Mouse (Mus musculus): ENCODE measurements around the gene Klhl5.

Klhl5 gene

DNA sequence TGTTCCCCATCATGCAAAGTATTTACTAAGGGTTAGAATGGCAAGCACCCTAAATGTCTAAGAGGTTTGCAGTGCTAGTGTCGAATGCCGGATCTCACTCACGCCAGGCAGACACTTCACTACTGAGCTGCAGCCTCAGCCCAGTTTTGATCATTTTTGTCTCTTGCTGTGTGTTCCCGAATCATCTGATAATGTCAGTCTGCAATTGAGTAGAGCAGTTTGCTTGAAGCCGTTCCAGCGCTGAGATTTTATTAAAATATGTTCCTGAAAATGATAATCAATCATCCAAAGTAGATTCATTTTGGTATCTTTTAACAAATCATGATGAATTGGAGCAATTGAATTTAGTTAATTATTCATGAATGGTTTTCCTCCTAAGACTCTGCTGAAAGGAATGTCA lies 39.4 kb downstream of the Klhl5 start:
- DNase-seq (ENCODE audit: low read depth), result no peak

- no peak for DNase-seq (ENCODE audit: low read depth)
Measured at GRCm38 (mm10) chr5:65149706-65150105, 42.4 kb downstream of the Klhl5 start.

GRCm38 (mm10) chr5:65150376-65150955 lies 43.1 kb downstream of the Klhl5 start:
- DNase-seq (ENCODE audit: low read depth), result no peak

GRCm38 (mm10) chr5:65151276-65151675 lies 43.9 kb downstream of the Klhl5 start:
- DNase-seq (ENCODE audit: low read depth), result no peak

DNA sequence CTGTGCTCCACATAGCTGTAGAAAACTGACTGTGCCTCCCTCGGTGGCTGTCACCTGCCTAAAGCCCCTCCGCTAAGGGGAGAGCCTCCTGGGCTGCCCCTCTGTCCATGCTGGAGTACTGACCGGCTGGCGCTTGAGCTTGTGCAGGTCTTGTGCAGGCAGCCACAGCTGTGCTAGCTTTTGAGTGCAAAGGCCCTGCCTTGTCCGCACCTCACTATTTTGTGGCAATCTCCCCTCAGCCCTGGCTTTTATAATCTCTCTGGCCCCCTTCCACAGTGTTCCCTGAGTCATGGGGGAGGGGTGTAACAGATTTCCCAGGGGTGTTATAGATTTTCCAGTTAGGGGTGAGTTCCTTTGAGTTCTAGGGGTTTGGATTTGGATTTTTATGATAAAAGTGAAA lies 44.4 kb downstream of the Klhl5 start:
- no peak for DNase-seq (ENCODE audit: low read depth)

GRCm38 (mm10) chr5:65154287-65154686 lies 46.9 kb downstream of the Klhl5 start:
- no peak for DNase-seq (ENCODE audit: low read depth)

GRCm38 (mm10) chr5:65156853-65157252 lies 49.5 kb downstream of the Klhl5 start:
- no peak for DNase-seq (ENCODE audit: low read depth)

DNA sequence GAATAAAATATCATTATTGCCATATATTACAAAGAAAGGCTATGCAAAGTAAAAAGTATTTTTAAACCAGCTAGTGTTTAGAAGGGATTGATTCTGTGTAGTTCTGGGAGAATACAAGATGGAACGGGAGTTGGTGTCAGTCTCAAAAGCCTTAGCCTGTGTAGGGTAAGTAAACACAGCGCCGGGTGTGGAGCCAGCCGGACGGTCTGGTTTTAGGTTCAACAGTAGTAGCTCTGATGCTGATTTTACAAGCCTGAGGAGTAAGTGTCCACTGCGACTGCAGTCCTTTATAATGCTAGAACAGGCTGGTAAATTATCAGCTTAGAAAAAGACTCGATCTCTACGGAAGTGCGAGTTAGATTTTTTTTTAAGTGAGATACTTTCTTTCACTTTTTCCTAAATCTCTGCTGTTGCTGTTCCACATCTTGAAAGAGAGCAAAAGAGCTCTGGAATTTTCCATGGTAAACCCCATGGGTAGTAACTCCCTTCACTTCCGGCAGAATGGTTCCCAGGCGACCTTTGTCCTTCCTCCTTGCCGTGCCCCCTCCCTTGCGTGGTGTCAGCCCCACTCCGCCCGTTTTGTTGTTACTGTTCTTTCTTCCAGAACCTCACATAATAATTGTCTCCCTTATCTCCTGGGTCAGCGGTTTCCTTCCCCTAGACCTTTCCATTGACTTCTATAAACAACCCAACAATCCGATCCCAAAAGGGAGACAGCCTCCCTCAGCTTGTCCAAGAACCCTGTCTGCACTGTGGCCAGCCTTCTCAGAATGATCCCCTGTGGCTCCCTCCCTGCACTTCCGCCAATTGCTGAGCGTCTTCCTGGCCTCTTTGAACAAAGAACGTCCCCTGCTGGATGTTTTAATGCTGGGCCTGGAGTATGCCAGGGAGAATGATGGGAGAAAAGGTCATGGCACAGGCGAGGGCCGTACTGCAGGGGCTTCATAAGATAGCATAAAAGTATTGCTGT lies 50.4 kb downstream of the Klhl5 start:
- no peak for DNase-seq (ENCODE audit: low read depth)

DNA sequence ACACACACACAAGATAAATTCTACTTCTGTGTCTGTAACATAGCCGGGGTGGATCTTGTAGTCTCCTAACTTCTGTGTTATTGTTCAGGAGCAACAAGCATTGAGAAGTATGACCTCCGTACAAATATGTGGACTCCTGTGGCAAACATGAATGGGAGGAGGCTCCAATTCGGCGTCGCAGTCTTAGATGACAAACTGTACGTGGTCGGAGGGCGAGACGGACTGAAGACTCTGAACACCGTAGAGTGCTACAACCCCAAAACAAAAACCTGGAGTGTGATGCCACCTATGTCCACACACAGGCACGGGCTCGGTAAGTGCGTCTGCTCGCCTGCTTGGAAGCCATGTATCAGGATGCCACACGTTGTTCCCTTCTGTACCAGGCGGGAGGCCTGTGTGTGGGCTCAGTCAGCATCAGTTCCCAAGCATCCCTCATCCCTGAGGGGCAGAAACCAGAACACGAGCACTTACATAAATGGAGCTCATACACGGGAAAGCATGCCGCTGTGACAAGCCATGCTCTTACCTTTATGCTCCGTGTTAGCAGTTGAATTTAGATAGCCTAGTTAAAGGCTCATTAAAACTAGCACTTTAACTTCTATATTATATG lies 51.5 kb downstream of the Klhl5 start:
- no peak for DNase-seq (ENCODE audit: low read depth)

DNA sequence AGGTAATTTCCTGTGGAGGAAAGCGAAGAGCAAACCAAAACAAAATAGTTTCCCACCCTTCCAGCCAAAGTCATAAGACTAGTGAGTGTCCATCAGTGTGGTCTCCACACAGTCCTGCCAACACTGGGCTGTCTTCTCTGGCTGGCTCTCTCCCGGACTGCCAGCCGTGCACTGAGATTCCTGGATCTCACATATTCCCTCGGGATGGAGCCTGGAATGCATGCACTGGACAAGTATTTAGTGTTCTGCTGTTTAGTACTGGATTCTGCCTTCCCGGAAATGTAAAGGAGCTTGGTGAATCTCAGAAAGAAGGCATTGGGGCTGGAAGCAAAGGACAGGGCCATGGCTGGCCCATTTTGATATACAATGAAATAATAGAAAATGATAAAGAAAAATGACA lies 55.7 kb downstream of the Klhl5 start:
- no peak for DNase-seq (ENCODE audit: low read depth)

DNA sequence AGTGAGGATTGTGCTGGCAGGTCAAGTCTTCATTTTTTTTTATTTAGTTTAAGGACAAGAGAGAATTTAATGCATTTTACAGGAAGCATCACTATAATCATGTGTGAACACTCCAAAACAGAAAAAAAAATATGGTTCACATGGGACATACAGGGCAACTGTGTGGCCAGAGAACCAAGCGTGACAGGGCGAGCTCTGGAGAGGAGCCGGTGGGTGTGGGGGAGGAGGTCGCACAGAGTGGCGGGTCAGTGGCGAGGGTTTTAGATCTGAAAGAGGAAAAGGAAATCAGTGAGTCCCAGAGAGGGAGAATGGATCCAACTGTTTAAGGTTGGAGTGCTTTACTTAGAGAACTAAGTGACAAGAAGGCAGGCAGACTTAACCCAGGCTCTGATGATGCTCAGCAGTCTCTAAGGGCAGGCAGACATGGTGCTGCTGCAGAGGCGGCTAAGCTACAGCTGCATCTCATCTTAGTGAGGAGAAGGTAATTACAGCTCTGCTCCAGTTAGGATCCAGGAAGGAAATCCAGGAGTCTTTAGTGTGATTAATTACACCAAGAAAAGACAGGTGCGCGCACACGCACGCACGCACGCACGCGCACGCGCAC lies 56.3 kb downstream of the Klhl5 start:
- no peak for DNase-seq (ENCODE audit: low read depth)

GRCm38 (mm10) chr5:65170206-65170605 lies 62.9 kb downstream of the Klhl5 start:
- no peak for DNase-seq (ENCODE audit: low read depth)

GRCm38 (mm10) chr5:65175035-65175917 lies 67.9 kb downstream of the Klhl5 start:
- no peak for DNase-seq (ENCODE audit: low read depth)

DNA sequence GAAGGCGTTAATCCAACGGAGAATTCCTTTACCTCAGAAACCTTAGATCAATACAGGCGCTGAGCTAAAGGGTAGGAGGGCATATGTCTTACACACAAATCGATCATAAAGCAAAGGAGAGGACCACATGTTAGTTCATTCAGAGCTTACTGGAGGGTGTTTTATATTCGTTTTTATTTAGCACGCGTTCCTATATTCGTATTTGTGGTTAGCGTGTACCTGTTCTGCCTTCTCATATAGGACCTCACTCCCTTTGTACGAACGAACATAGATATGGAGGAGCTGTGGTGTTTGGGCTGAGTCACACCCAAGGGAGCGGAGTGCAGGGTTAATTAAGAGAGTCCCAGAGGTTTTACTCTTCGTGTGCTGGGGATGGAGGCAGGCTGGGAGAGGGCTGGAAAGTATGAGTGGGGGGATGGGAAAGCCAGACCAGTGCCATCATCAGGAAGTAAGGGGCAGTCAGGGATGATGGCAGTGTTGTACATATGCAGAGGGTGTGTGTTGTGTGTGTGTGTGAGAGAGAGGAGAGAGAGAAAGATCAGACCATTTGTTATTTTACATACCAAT lies 68.7 kb downstream of the Klhl5 start:
- DNase-seq (ENCODE audit: low read depth), result no peak

GRCm38 (mm10) chr5:65177026-65177514 lies 69.7 kb downstream of the Klhl5 start:
- DNase-seq (ENCODE audit: low read depth), result no peak

DNA sequence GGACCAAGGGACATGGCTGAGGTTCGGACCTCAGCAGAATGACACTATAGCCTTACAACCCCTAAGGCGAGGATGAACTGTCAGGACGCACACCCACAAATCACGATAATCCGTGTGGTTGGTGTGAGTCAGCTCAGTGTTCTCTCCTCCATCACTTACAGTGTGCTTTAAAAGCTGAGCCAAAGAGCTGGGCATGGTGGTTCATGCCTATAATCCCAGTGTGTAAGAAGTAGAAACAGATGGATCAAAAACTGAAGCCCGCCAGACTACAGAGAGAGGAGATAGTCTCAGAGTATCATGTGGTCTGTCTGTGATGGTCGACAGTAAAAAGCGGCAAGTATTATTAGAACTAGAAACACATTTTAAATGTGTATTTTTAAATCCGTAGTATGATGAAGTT lies 71.1 kb downstream of the Klhl5 start:
- no peak for DNase-seq (ENCODE audit: low read depth)

DNA sequence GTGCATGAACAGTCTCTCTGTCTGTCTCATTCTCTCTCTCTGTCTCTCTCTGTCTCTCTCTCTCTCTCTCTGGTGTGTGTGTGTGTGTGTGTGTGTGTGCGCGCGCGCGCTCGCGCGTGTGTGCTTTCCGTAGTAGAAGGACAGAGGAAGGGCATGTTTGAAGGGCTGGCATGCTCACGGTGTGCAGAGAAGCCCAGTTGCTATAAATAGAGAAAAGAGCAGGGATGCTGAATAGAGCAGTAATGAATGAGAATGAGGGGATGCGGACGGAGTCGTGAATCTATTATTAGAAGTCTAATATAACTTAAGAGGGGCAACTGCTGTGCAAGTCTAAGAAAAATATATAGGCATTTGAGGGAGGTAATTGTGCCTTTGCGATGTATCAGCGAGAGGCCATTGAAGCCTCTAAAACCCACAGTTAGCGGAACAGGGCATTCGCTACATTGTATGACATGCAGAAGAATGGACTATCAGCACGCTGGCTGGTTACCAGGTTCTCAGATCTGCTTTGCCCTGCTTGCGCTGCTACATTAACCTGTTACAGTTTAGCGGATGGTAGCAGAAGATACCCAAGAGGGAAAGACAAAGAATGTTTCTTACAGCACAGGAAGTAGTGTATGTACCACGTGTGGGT lies 73.9 kb downstream of the Klhl5 start:
- no peak for DNase-seq (ENCODE audit: low read depth)

DNA sequence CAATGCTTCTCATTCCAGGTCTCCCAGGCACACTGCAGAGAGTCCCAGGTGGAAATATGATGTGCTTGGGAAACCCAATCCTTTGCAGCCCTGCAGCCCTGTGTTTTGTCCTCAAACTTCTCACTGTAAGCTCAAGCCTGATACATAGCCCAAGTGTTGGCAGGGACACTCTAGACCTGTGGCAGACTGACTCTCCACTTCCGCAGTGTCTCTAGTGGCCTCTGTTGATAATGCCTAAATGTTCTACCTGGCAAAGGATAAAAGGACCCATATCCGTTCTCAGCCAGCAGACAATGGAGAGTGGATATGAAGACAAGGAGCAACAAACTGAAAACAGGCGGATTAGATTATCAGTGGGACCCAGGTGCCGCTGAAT lies 74.4 kb downstream of the Klhl5 start:
- no peak for DNase-seq (ENCODE audit: low read depth)

DNA sequence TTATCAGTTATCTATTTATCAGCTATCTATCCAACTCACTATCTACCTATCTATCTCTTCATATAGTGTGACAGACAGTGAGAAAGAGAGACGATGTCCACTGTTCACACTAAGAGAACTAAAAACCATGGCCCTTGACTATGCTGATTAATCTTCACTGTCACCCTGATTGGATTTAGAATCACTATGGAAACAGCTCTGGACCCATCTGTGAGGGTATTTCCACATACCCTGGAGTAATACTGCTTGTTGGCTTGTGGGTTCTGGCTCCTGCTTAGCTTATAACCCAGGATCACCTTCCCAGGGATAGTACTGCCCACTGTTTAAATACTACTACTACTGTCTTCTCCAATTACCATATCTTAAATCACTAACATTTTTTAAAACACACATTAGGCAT lies 74.9 kb downstream of the Klhl5 start:
- no peak for DNase-seq (ENCODE audit: low read depth)

- no peak for DNase-seq (ENCODE audit: low read depth)
Measured at GRCm38 (mm10) chr5:65191601-65192000, 84.3 kb downstream of the Klhl5 start.

DNA sequence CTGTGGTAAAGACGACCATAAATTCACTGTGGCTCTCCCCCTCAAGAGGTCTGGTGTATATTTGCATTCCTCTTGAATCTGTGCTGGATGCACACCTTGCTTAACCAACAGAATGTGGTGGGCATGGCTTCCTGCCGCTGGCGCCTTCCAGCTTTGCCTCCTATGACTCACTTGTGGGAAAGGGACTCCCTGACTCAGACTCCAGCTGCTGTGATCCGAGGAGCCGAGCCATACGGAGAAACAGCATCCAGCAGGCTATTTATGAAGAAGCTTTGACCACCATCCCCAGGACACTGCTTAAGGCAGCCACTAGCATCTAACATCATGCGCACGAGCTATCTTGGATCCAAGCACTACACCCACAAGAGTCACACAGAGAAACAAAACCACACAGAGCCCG lies 87.1 kb downstream of the Klhl5 start:
- DNase-seq (ENCODE audit: low read depth), result peak; percentile 89
